Mouse (Mus musculus) stomach, postnatal 0 days (tissue): ENCODE measurements around the gene Gm17324.

Source experiments
- CTCF ChIP-seq: IDR thresholded peaks from 2 replicates; pipeline ENCODE4 v1.5.1; 2016; ENCODE audit warnings: antibody characterized with exemption, low read depth, mild to moderate bottlenecking, moderate library complexity
- EP300 ChIP-seq: optimal IDR thresholded peaks from 2 replicates; pipeline ENCODE3; 2016; ENCODE audit warnings: antibody characterized with exemption

- TF ChIP-seq CTCF (peak; percentile 23; the same call in 1 of the 2 replicates), EP300 (no peak)
Observed at GRCm38 (mm10) chr9:78475383-78475780, 26.8 kb upstream of the Gm17324 start.
